Mouse (Mus musculus) lung, embryonic 14.5 days (tissue): ENCODE data around the gene Unc80. TPM values are rescaled to one million over a fixed set of nuclear protein-coding genes. Genes with fewer than 3 reads are reported as not detected.

Source experiments
- ATAC-seq: fragments of 200-750 bp; cut with Nextera tagmentation; 2 replicates; pipeline ENCODE4 v1.8.0; 2017; ENCODE audit warnings: mild to moderate bottlenecking, moderate TSS enrichment, moderate library complexity; ENCODE audit not compliant: insufficient read depth
- DNase-seq: peaks from one replicate; pipeline ENCODE4 v3.0.0-alpha.2; 2015
- H3K27ac ChIP-seq: fragments of 300-500 bp; sonication (generic); 2 replicates; pipeline ENCODE4 v1.5.1; 2014; ENCODE audit warnings: low read depth, mild to moderate bottlenecking, moderate library complexity
- H3K27me3 ChIP-seq: fragments of 300-500 bp; sonication (generic); 2 replicates; pipeline ENCODE4 v1.6.1; 2014; ENCODE audit warnings: low read length, control low read depth; ENCODE audit not compliant: insufficient read depth
- H3K36me3 ChIP-seq: fragments of 300-500 bp; sonication (generic); 2 replicates; pipeline ENCODE4 v1.6.1; 2014; ENCODE audit warnings: control low read depth; ENCODE audit not compliant: insufficient read depth
- H3K4me1 ChIP-seq: fragments of 300-500 bp; sonication (generic); 2 replicates; pipeline ENCODE4 v1.6.1; 2014; ENCODE audit warnings: antibody characterized with exemption, control low read depth; ENCODE audit not compliant: insufficient read depth
- H3K4me2 ChIP-seq: fragments of 300-500 bp; sonication (generic); 2 replicates; pipeline ENCODE4 v1.6.1; 2014; ENCODE audit warnings: mild to moderate bottlenecking
- H3K4me3 ChIP-seq: fragments of 300-500 bp; sonication (generic); 2 replicates; pipeline ENCODE4 v1.5.1; 2014; ENCODE audit warnings: low read depth, low read length
- H3K9ac ChIP-seq: fragments of 300-500 bp; sonication (generic); 2 replicates; pipeline ENCODE4 v1.6.1; 2014
- H3K9me3 ChIP-seq: fragments of 300-500 bp; sonication (generic); 2 replicates; pipeline ENCODE4 v1.6.1; 2016; ENCODE audit warnings: low read depth, low read length, control low read depth
- CTCF ChIP-seq: IDR thresholded peaks from 2 replicates; pipeline ENCODE4 v1.5.1; 2016; ENCODE audit warnings: antibody characterized with exemption, low read depth
- WGBS: fragments of 180-500 bp; shearing (Covaris S2); extraction: QIAGEN DNeasy Blood & Tissue Kit; methylation state at CpG from one replicate; pipeline ENCODE4 v1.1.7; 2014; 5-methylcytosine and 5-hydroxymethylcytosine counted together
- polyA plus RNA-seq: library from polyadenylated mRNA; unstranded; fragments of >200 nt; fragmentation: Nextera tagmentation; extraction: Ambion mirVana; gene quantifications from 2 replicates; pipeline ENCODE4 v1.2.1, GENCODE M21; 2014

The Unc80 gene
- polyA plus RNA-seq, 1 experiment from 2014 or later = 0.09 TPM

GRCm38 (mm10) chr1:66495310-66496012 lies 27.3 kb downstream of the Unc80 start:
- Histone ChIP-seq H3K4me1 (no peaks in the 10 kb centered on the region), H3K27ac (no peak overlapping the region), H3K36me3 (no peaks in the 10 kb centered on the region), H3K9ac (no peak overlapping the region), H3K27me3 (no peaks in the 10 kb centered on the region), H3K9me3 (no peaks in the 10 kb centered on the region), H3K4me2 (no peak overlapping the region), H3K4me3 (no peak overlapping the region)
- DNase-seq (no peak), ATAC-seq (no peak)
- 65% methylated on average over 3 of the region's 3 CpGs for WGBS
- no peak for TF ChIP-seq CTCF

DNA sequence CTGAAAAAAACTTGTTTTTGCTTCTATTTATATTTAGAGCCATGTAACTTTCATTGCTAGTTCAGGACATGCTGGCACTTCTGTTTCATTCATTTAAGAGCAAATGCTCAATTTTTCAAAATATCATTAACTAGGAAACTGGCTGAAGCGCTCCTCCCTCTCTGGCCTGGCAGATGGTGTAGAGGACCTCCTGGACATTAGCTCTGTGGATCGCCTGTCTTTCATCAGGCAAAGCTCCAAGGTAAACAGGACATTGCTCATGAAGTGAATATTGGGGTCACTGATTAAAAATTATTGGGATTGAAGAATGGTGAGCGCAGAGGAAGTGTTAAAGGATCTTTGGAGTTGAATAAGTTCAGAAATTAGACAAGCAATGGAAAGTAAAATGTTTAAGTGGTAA lies 82.6 kb downstream of the Unc80 start:
- DNase-seq (no peak), ATAC-seq (no peak)
- no peak for TF ChIP-seq CTCF
- no peak overlapping the region for H3K4me2 ChIP-seq
- no peak overlapping the region for H3K9ac ChIP-seq
- no peak overlapping the region for H3K4me3 ChIP-seq
- H3K4me1 ChIP-seq = no peaks in the 10 kb centered on the region
- no peak overlapping the region for H3K27ac ChIP-seq
- WGBS = 76% methylated on average over 3 of the region's 3 CpGs
- no peaks in the 10 kb centered on the region for H3K9me3 ChIP-seq
- no peaks in the 10 kb centered on the region for H3K36me3 ChIP-seq
- H3K27me3 ChIP-seq = no peaks in the 10 kb centered on the region

- TF ChIP-seq CTCF = no peak
- Histone ChIP-seq H3K9ac (no peak overlapping the region), H3K4me1 (no peaks in the 10 kb centered on the region), H3K4me3 (no peak overlapping the region), H3K27me3 (no peaks in the 10 kb centered on the region), H3K27ac (no peak overlapping the region), H3K9me3 (no peaks in the 10 kb centered on the region), H3K36me3 (no peaks in the 10 kb centered on the region), H3K4me2 (no peak overlapping the region)
- ATAC-seq = no peak
- DNase-seq = no peak
- 56% methylated on average over 5 of the region's 5 CpGs for whole genome bisulfite sequencing
These were observed 84.3 kb downstream of the Unc80 start for GRCm38 (mm10) chr1:66552396-66552966.

DNA sequence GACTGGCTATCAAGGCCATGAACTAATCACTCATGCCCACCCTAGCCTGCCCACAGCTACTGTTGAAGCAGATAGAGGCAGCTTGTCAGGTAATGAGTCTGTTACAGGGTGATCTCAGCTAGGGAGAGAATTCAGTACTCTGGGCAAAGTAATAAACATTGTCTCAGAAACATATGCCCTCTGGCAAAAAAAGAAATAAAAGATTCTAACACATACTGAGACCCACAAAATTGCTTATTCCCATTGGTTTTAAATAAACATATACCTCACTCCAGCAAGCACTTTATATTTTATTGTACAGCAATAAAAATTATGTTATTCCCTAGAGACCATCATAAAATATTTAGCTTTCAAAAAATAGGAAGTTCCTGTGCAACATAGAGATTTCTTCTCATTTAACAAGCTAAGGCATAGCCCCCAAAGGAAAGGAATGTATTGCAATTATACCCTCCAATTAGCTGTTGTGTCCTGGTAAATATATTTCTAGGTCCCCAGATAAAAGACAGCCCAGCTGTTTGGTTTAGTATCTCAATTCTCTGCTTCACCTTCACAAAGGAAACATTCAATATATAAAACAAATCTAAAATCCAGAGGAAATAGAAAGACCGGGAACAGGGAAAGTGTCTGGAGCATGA lies 93.6 kb downstream of the Unc80 start:
- Histone ChIP-seq H3K9ac (no peak overlapping the region), H3K4me1 (no peaks in the 10 kb centered on the region), H3K4me2 (no peak overlapping the region), H3K27me3 (no peaks in the 10 kb centered on the region), H3K4me3 (no peak overlapping the region), H3K9me3 (no peaks in the 10 kb centered on the region), H3K27ac (no peak overlapping the region), H3K36me3 (no peaks in the 10 kb centered on the region)
- WGBS = 87% methylated on average over 1 of the region's 1 CpGs
- TF ChIP-seq CTCF = no peak
- ATAC-seq (no peak), DNase-seq (no peak)

DNA sequence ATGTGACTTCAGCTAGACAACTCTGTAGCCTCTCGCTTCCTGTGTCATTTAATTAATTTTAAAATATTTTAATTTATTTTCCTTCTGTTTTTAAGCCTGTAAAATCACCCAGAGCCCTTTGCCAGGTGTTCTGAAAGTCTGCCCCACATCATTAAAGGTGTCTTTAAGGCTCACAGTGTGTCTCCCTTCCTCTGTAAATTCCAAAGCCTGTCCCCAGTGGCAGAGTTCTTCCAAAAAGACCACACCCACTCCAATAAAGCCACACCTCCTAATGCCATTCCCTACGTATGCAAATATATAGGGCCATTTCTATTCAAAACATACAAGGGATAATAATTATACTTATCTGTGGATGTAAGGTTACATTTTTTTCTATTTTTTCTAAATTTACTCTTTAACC lies 94.2 kb downstream of the Unc80 start:
- Histone ChIP-seq H3K4me3 (no peak overlapping the region), H3K9me3 (no peaks in the 10 kb centered on the region), H3K27ac (no peak overlapping the region), H3K9ac (no peak overlapping the region), H3K4me2 (no peak overlapping the region), H3K36me3 (no peaks in the 10 kb centered on the region), H3K27me3 (no peaks in the 10 kb centered on the region), H3K4me1 (no peaks in the 10 kb centered on the region)
- TF ChIP-seq CTCF = no peak
- ATAC-seq = no peak
- DNase-seq = no peak
- WGBS = 70% methylated on average over 2 of the region's 2 CpGs

GRCm38 (mm10) chr1:66569736-66570135 lies 101.6 kb downstream of the Unc80 start:
- WGBS = 85% methylated on average over 13 of the region's 13 CpGs
- no peak overlapping the region for H3K27ac ChIP-seq

GRCm38 (mm10) chr1:66597163-66597788 lies 129.1 kb downstream of the Unc80 start:
- H3K9ac ChIP-seq = no peak overlapping the region
- H3K4me2 ChIP-seq = no peak overlapping the region
- no peaks in the 10 kb centered on the region for H3K27me3 ChIP-seq
- no peak for TF ChIP-seq CTCF
- ATAC-seq (no peak), DNase-seq (no peak)
- H3K9me3 ChIP-seq = no peaks in the 10 kb centered on the region
- H3K4me1 ChIP-seq = no peaks in the 10 kb centered on the region
- no peak overlapping the region for H3K4me3 ChIP-seq
- H3K27ac ChIP-seq = no peak overlapping the region
- H3K36me3 ChIP-seq = no peaks in the 10 kb centered on the region

More at GRCm38 (mm10) chr1:66569736-66570135, 101.6 kb downstream of the Unc80 start:
- no peaks in the 10 kb centered on the region for H3K27me3 ChIP-seq
- no peak overlapping the region for H3K4me2 ChIP-seq
- no peak for TF ChIP-seq CTCF
- DNase-seq = no peak
- no peaks in the 10 kb centered on the region for H3K9me3 ChIP-seq
- H3K36me3 ChIP-seq = no peaks in the 10 kb centered on the region
- H3K9ac ChIP-seq = no peak overlapping the region
- no peak for ATAC-seq
- H3K4me3 ChIP-seq = no peak overlapping the region
- H3K4me1 ChIP-seq = no peaks in the 10 kb centered on the region
